ENCODE assay signal across 24 mouse cellular contexts in the genomic region with DNA sequence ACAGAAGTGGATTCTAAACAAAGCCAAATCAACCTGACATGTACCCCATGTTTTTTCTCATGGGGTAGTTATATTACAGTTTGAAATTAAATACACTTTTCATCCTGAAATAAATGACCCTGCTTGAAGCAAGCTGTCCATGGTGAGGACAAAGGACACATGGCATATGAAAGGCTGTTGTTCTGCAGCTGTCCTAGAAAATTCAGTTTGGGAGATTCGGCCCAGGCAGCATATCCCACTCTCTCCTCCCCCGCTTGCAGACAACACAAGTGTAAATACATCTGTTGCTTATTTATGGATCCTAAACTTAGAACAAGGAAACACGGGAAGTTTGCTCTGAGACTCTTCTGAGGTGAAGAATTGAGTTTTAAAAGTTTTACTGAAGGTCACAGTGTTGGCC.
DNase-seq lines count a peak whose midpoint lies in the region; ATAC-seq and TF ChIP-seq lines count a peak whose summit lies in the region.
"Had no signal": no experiment of that assay in that cellular context is flagged by ENCODE, and none has a peak within 500 bp of the region (broad histone marks: within the 10 kb centered on the region; RNA-seq: fewer than 3 reads in every experiment).

No protein-coding gene starts in this region.

- no peak for TF ChIP-seq POLR2A in limb, embryonic 14.5 days (IDR thresholded peaks at IDR 0.05; ENCODE audit: borderline replicate concordance, extremely low read depth, insufficient read depth, insufficient read length)

- WGBS in intestine, embryonic 15.5 days, result 34% methylated on average over 3 of the region's 3 CpGs
- 66% methylated on average over 3 of the region's 3 CpGs for WGBS in intestine, postnatal 0 days
- WGBS in limb, embryonic 14.5 days, result 38% methylated on average over 3 of the region's 3 CpGs
- WGBS in limb, embryonic 10.5 days, result 64% methylated on average over 3 of the region's 3 CpGs

- H3K36me3 ChIP-seq in intestine, embryonic 15.5 days, result no peaks in the 10 kb centered on the region
- no peaks in the 10 kb centered on the region for H3K36me3 ChIP-seq in intestine, postnatal 0 days (ENCODE audit: control insufficient read depth, insufficient read depth)
- no peaks in the 10 kb centered on the region for H3K36me3 ChIP-seq in limb, embryonic 14.5 days (ENCODE audit: control insufficient read depth, insufficient read depth, low read length)
- no peaks in the 10 kb centered on the region for H3K36me3 ChIP-seq in limb, embryonic 10.5 days
- H3K36me3 ChIP-seq: embryonic facial prominence, embryonic 12.5 days; embryonic facial prominence, embryonic 15.5 days; forebrain, embryonic 10.5 days; forebrain, embryonic 12.5 days had no signal

- no peaks in the 10 kb centered on the region for H3K27me3 ChIP-seq in intestine, embryonic 15.5 days (replicated peaks)
- no peaks in the 10 kb centered on the region for H3K27me3 ChIP-seq in intestine, postnatal 0 days (replicated peaks; ENCODE audit: control insufficient read depth, insufficient read depth, low read length)
- H3K27me3 ChIP-seq in limb, embryonic 14.5 days (ENCODE audit: control insufficient read depth, insufficient read depth, low read length), result no peaks in the 10 kb centered on the region
- no peaks in the 10 kb centered on the region for H3K27me3 ChIP-seq in limb, embryonic 10.5 days (ENCODE audit: low read depth, poor library complexity, severe bottlenecking)
- H3K27me3 ChIP-seq: embryonic facial prominence, embryonic 12.5 days; embryonic facial prominence, embryonic 15.5 days; forebrain, embryonic 12.5 days had no signal

- H3K4me1 ChIP-seq in intestine, embryonic 15.5 days (replicated peaks), result no peaks in the 10 kb centered on the region
- no peaks in the 10 kb centered on the region for H3K4me1 ChIP-seq in intestine, postnatal 0 days (replicated peaks; ENCODE audit: control insufficient read depth, insufficient read depth, low read length)
- no peaks in the 10 kb centered on the region for H3K4me1 ChIP-seq in limb, embryonic 14.5 days (ENCODE audit: control insufficient read depth, insufficient read depth, low read length)
- no peaks in the 10 kb centered on the region for H3K4me1 ChIP-seq in limb, embryonic 10.5 days
- H3K4me1 ChIP-seq: embryonic facial prominence, embryonic 12.5 days; forebrain, embryonic 10.5 days; forebrain, embryonic 12.5 days had no signal

- no peak for TF ChIP-seq CTCF in intestine, postnatal 0 days (IDR thresholded peaks at IDR 0.05; ENCODE audit: low read depth)

- H3K9ac ChIP-seq in intestine, embryonic 15.5 days, result no peak overlapping the region
- H3K9ac ChIP-seq in intestine, postnatal 0 days (ENCODE audit: low read depth, low read length), result no peak overlapping the region
- no peak overlapping the region for H3K9ac ChIP-seq in limb, embryonic 14.5 days (ENCODE audit: low read depth, low read length, severe bottlenecking)
- H3K9ac ChIP-seq: embryonic facial prominence, embryonic 12.5 days; embryonic facial prominence, embryonic 15.5 days; forebrain, embryonic 12.5 days had no signal

- peak; percentile 31; the same call in 1 of the 2 replicates for ATAC-seq in frontal cortex, adult (ENCODE audit: low TSS enrichment)
- 0 out of 2 replicates have a peak, but pooled peaks have one; percentile 23 for ATAC-seq in intestine, embryonic 15.5 days
- ATAC-seq in intestine, postnatal 0 days, result no peak
- ATAC-seq in limb, embryonic 14.5 days (ENCODE audit: low FRiP score, low read depth), result peak; percentile 82
- ATAC-seq: forebrain, embryonic 14.5 days; forebrain, embryonic 16.5 days had no signal

- H3K9me3 ChIP-seq in intestine, embryonic 15.5 days, result no peaks in the 10 kb centered on the region
- no peaks in the 10 kb centered on the region for H3K9me3 ChIP-seq in intestine, postnatal 0 days (ENCODE audit: control insufficient read depth)
- H3K9me3 ChIP-seq in limb, embryonic 14.5 days (ENCODE audit: control insufficient read depth, low read length), result no peaks in the 10 kb centered on the region
- H3K9me3 ChIP-seq in limb, embryonic 10.5 days (replicated peaks), result no peaks in the 10 kb centered on the region
- H3K9me3 ChIP-seq: embryonic facial prominence, embryonic 12.5 days; embryonic facial prominence, embryonic 15.5 days; forebrain, embryonic 10.5 days; forebrain, embryonic 12.5 days had no signal

- no peak for DNase-seq in frontal cortex, postnatal 25 days (ENCODE audit: low spot score in 2 of 2)
- DNase-seq in limb, embryonic 14.5 days (ENCODE audit: low spot score), result no peak
- no peak for DNase-seq in limb, embryonic 10.5 days (ENCODE audit: low spot score)
- DNase-seq in lung, adult 18-20 months, result no peak
- DNase-seq: adrenal gland, adult 2 months; adrenal gland, postnatal 10 days; adrenal gland, postnatal 25 days; cerebellum, adult 11 months; cerebellum, adult 18-20 months; cerebellum, adult 8-10 months; cerebellum, adult 9-11 months; cerebellum, postnatal 14 days; cerebellum, postnatal 36 days; embryo, embryonic 11 days had no signal

- H3K4me3 ChIP-seq in intestine, embryonic 15.5 days (replicated peaks), result no peak overlapping the region
- H3K4me3 ChIP-seq in intestine, postnatal 0 days (ENCODE audit: low read depth, low read length), result no peak overlapping the region
- no peak overlapping the region for H3K4me3 ChIP-seq in limb, embryonic 14.5 days (replicated peaks; ENCODE audit: low read length)
- H3K4me3 ChIP-seq in limb, embryonic 10.5 days, result no peak overlapping the region
- H3K4me3 ChIP-seq: embryonic facial prominence, embryonic 12.5 days; embryonic facial prominence, embryonic 15.5 days; erythroblast, embryonic 14.5 days; forebrain, embryonic 10.5 days; forebrain, embryonic 12.5 days had no signal

- no peak overlapping the region for H3K4me2 ChIP-seq in intestine, embryonic 15.5 days (replicated peaks)
- H3K4me2 ChIP-seq in intestine, postnatal 0 days (replicated peaks; ENCODE audit: low read depth), result no peak overlapping the region
- no peak overlapping the region for H3K4me2 ChIP-seq in limb, embryonic 14.5 days (replicated peaks; ENCODE audit: low read depth, low read length, severe bottlenecking)
- H3K4me2 ChIP-seq: embryonic facial prominence, embryonic 12.5 days; embryonic facial prominence, embryonic 15.5 days; forebrain, embryonic 12.5 days had no signal

- no peak overlapping the region for H3K27ac ChIP-seq in intestine, embryonic 15.5 days
- H3K27ac ChIP-seq in intestine, postnatal 0 days (ENCODE audit: low read depth, low read length), result no peak overlapping the region
- no peak overlapping the region for H3K27ac ChIP-seq in limb, embryonic 14.5 days (replicated peaks; ENCODE audit: low read depth, low read length)
- H3K27ac ChIP-seq in limb, embryonic 10.5 days, result no peak overlapping the region
- H3K27ac ChIP-seq: embryonic facial prominence, embryonic 12.5 days; embryonic facial prominence, embryonic 15.5 days; forebrain, embryonic 10.5 days; forebrain, embryonic 12.5 days had no signal
